Mouse (Mus musculus) lung, postnatal 0 days (tissue): Measurements from ENCODE around the gene Plekhh2. TPM values are rescaled to one million over a fixed set of nuclear protein-coding genes. Genes with fewer than 3 reads are reported as not detected.
A peak's percentile ranks its signal among the peaks of the same experiment; 100 is the strongest.

Experiments
- ATAC-seq: fragments of 200-750 bp; cut with Nextera tagmentation; 2 replicates; pipeline ENCODE4 v1.8.0; 2017; ENCODE audit warnings: moderate library complexity
- DNase-seq: peaks from one replicate; pipeline ENCODE4 v3.0.0-alpha.2; 2016; ENCODE audit warnings: low spot score
- H3K27ac ChIP-seq: fragments of 300-500 bp; sonication (generic); 2 replicates; pipeline ENCODE4 v1.5.1; 2014; ENCODE audit warnings: antibody characterized with exemption, mild to moderate bottlenecking, low read length, mixed read lengths
- H3K27me3 ChIP-seq: fragments of 300-500 bp; sonication (generic); replicated peaks from 2 replicates; pipeline ENCODE4 v1.6.1; 2014; ENCODE audit warnings: low read length, mixed read lengths; ENCODE audit not compliant: insufficient read depth
- H3K36me3 ChIP-seq: fragments of 300-500 bp; sonication (generic); 2 replicates; pipeline ENCODE4 v1.6.1; 2014; ENCODE audit warnings: low read length, mixed read lengths; ENCODE audit not compliant: insufficient read depth
- H3K4me1 ChIP-seq: fragments of 300-500 bp; sonication (generic); 2 replicates; pipeline ENCODE4 v1.6.1; 2014; ENCODE audit warnings: antibody characterized with exemption, low read depth, low read length, mixed read lengths; ENCODE audit not compliant: insufficient read depth
- H3K4me2 ChIP-seq: fragments of 300-500 bp; sonication (generic); replicated peaks from 2 replicates; pipeline ENCODE4 v1.6.1; 2014; ENCODE audit warnings: low read depth, mild to moderate bottlenecking, low read length, moderate library complexity, mixed read lengths
- H3K4me3 ChIP-seq: fragments of 300-500 bp; sonication (generic); 2 replicates; pipeline ENCODE4 v1.5.1; 2014; ENCODE audit warnings: low read depth, low read length
- H3K9ac ChIP-seq: fragments of 300-500 bp; sonication (generic); replicated peaks from 2 replicates; pipeline ENCODE4 v1.6.1; 2014; ENCODE audit warnings: low read depth, mild to moderate bottlenecking
- H3K9me3 ChIP-seq: fragments of 300-500 bp; sonication (generic); 2 replicates; pipeline ENCODE4 v1.6.1; 2016; ENCODE audit warnings: low read length, mixed read lengths
- CTCF ChIP-seq: IDR thresholded peaks from 2 replicates; pipeline ENCODE4 v1.5.1; 2016; ENCODE audit warnings: antibody characterized with exemption, mild to moderate bottlenecking
- EP300 ChIP-seq: IDR thresholded peaks from 2 replicates; pipeline ENCODE4 v1.6.1; 2016; ENCODE audit warnings: antibody characterized with exemption, mild to moderate bottlenecking, control low read depth
- WGBS: fragments of 180-500 bp; shearing (Covaris S2); extraction: QIAGEN DNeasy Blood & Tissue Kit; methylation state at CpG from one replicate; pipeline ENCODE4 v1.1.7; 2014; 5-methylcytosine and 5-hydroxymethylcytosine counted together
- polyA plus RNA-seq: library from polyadenylated mRNA; unstranded; fragments of >200 nt; fragmentation: Nextera tagmentation; extraction: Ambion mirVana; gene quantifications from 2 replicates; pipeline ENCODE4 v1.2.1, GENCODE M21; 2015

The Plekhh2 gene
- polyA plus RNA-seq, 1 experiment from 2014 or later = 5.1 TPM

DNA sequence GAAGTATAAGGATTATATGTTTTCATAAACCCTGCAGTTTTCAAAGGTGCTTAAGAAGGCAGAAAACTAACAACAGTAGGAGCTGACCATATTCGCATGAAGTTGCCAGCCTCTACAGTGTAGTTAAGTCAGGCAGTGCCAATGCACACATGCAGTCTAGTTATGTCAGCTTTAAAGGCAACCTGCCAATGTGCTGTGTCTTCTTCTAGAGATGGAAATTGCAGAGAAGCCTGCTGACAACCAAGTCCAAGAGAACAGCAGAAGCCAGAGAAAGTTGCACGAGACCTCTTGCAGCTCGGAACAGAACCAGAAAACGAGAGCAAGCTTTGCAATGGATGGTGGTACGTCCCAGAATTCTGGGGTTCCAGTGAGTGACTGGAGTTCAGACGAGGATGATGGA is 54.1 kb downstream of the Plekhh2 start:
- ATAC-seq = no peak
- Histone ChIP-seq H3K36me3 (peaks cover 19% of the 10 kb centered on the region; the same call in 1 of the 2 replicates), H3K27ac (no peak overlapping the region), H3K9me3 (no peaks in the 10 kb centered on the region), H3K4me3 (no peak overlapping the region), H3K4me1 (no peaks in the 10 kb centered on the region), H3K27me3 (no peaks in the 10 kb centered on the region), H3K4me2 (no peak overlapping the region), H3K9ac (no peak overlapping the region)
- DNase-seq = no peak
- no peak for TF ChIP-seq EP300
- TF ChIP-seq CTCF = no peak
- WGBS = 94% methylated on average over 6 of the region's 6 CpGs

DNA sequence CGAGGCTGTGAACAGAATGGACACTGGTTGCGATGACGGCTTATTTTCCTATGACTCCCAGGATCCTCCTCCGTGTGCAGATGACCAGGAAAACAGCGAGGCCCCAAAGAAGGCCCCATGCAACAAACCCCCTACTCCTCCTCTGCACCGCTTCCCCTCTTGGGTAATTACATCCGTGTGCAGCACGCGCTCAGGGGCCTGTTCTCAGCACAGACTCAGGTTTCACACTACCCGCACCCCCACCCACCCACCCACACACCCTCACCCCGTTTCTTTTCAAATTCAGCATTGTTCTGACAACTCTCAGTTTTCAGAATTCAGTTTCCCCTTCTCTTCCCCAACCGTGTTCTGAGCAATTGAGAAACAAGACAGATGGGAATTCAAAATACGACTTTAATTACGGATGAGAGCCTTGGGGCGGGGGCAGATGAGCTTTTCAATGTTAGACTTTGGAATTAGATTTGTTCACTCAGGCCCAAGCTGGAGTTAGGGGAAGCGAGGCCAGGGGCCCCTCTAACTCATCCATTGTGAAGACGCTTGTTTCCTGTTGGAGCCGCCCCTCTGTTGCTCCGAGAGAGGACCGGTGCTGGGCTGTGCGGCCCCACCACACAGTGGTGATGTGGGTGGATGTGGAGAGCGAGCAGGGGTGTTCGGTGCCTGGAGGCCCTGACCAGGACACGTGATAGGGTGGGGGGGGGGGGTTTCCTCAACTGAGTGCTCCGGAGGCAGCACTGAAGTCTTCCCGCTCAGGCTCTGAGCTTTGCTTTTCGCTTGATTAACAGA is 55.3 kb downstream of the Plekhh2 start:
- no peaks in the 10 kb centered on the region for H3K9me3 ChIP-seq
- TF ChIP-seq EP300 = no peak
- no peak for TF ChIP-seq CTCF
- no peak overlapping the region for H3K4me3 ChIP-seq
- 72% methylated on average over 27 of the region's 27 CpGs for WGBS
- H3K4me1 ChIP-seq = no peaks in the 10 kb centered on the region
- ATAC-seq = no peak
- no peak for DNase-seq
- no peak overlapping the region for H3K27ac ChIP-seq
- peaks cover 19% of the 10 kb centered on the region; the same call in 1 of the 2 replicates for H3K36me3 ChIP-seq
- H3K9ac ChIP-seq = no peak overlapping the region
- no peak overlapping the region for H3K4me2 ChIP-seq
- H3K27me3 ChIP-seq = no peaks in the 10 kb centered on the region

DNA sequence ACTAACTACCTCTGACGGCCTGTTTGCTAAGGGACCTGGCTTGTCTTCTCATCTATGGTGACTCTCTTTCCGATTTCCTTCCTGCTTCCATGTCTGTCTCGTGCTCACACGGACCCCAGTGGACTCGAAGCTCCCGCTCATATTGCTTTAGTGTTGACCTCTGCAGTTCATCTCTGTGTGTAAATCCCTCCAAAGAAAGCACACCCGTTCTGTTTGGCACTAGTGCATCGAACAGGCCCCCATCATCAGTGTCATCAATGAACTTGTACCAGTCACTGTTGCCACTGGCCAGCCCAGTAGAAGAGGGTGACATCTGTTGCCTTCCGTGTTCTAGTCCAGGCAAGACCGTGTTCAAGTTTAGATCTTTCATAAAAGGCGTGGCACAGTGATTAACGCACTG is 57.1 kb downstream of the Plekhh2 start:
- ATAC-seq (no peak), DNase-seq (no peak)
- H3K27ac ChIP-seq = no peak overlapping the region
- no peak overlapping the region for H3K9ac ChIP-seq
- H3K4me2 ChIP-seq = no peak overlapping the region
- no peaks in the 10 kb centered on the region for H3K27me3 ChIP-seq
- H3K4me3 ChIP-seq = no peak overlapping the region
- H3K9me3 ChIP-seq = no peaks in the 10 kb centered on the region
- no peak for TF ChIP-seq EP300
- TF ChIP-seq CTCF = no peak
- H3K36me3 ChIP-seq = peaks cover 19% of the 10 kb centered on the region; the same call in 1 of the 2 replicates
- H3K4me1 ChIP-seq = no peaks in the 10 kb centered on the region
- WGBS = 89% methylated on average over 12 of the region's 12 CpGs

DNA sequence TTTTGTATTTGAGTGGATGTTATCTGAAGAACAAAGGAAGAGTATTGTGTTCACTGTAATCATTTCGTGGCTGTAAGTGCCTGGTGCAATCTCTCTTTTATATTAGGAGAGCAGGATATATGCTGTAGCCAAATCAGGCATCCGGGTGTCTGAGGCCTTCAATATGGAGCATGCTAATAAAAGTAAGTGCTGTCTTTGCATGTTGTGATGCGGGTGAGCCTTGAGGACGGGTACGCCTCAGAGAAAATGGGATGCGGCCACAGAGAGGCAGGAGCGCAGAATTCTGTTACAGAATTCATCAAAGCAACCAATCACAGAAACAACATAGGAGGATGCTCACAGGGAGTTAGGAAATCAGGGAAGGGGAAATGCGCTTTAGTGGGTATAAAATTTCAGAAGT is 58.1 kb downstream of the Plekhh2 start:
- Histone ChIP-seq H3K36me3 (peaks cover 19% of the 10 kb centered on the region; the same call in 1 of the 2 replicates), H3K4me3 (no peak overlapping the region), H3K9me3 (no peaks in the 10 kb centered on the region), H3K9ac (no peak overlapping the region), H3K4me2 (no peak overlapping the region), H3K27me3 (no peaks in the 10 kb centered on the region), H3K27ac (no peak overlapping the region), H3K4me1 (no peaks in the 10 kb centered on the region)
- no peak for DNase-seq
- ATAC-seq = no peak
- TF ChIP-seq CTCF (no peak), EP300 (no peak)
- WGBS = 83% methylated on average over 8 of the region's 8 CpGs

DNA sequence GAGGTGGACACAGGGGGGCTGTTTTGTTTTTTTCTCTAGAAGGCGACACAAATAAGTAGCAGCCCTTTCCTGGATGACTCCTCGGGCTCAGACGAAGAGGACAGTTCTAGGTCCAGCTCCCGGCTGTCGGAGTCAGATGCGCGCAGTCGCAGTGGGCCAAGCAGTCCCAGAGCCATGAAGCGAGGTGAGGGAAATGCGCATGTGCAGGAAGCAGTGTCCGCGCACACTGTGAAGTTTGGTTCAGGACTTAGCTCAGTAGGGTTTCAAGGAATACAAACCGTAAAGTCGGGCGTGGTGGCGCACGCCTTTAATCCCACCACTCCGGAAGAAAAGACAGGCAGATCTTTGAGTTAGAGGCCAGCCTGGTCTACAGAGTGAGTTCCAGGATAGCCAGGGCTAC is 59.9 kb downstream of the Plekhh2 start:
- 82% methylated on average over 18 of the region's 18 CpGs for WGBS
- TF ChIP-seq EP300 (no peak), CTCF (no peak)
- H3K4me3 ChIP-seq = no peak overlapping the region
- H3K9ac ChIP-seq = no peak overlapping the region
- ATAC-seq (no peak), DNase-seq (no peak)
- H3K27me3 ChIP-seq = no peaks in the 10 kb centered on the region
- no peaks in the 10 kb centered on the region for H3K4me1 ChIP-seq
- no peak overlapping the region for H3K4me2 ChIP-seq
- 0 out of 2 replicates have a peak, but pooled peaks cover 9% of the 10 kb centered on the region for H3K36me3 ChIP-seq
- H3K27ac ChIP-seq = no peak overlapping the region
- no peaks in the 10 kb centered on the region for H3K9me3 ChIP-seq

- no peak for ATAC-seq
- H3K27me3 ChIP-seq = no peaks in the 10 kb centered on the region
- 79% methylated on average over 9 of the region's 9 CpGs for WGBS
- no peak overlapping the region for H3K9ac ChIP-seq
- H3K4me3 ChIP-seq = no peak overlapping the region
- no peaks in the 10 kb centered on the region for H3K4me1 ChIP-seq
- no peaks in the 10 kb centered on the region for H3K9me3 ChIP-seq
- no peak overlapping the region for H3K4me2 ChIP-seq
- H3K27ac ChIP-seq = no peak overlapping the region
- TF ChIP-seq EP300 (no peak), CTCF (no peak)
- 0 out of 2 replicates have a peak, but pooled peaks cover 3% of the 10 kb centered on the region for H3K36me3 ChIP-seq
- peak; percentile 42 for DNase-seq
Measured at GRCm38 (mm10) chr17:84573305-84573704, 61.6 kb downstream of the Plekhh2 start.
